Mouse (Mus musculus) large intestine, adult 2 months (tissue): ENCODE results near the gene Olfr1489. TPM values are rescaled to one million over a fixed set of nuclear protein-coding genes. Genes with fewer than 3 reads are reported as not detected.
"Not testable (repeated sequence)": the region's sequence is repeated elsewhere in the genome, so short reads cannot be mapped to it uniquely, and the experiment has no call there.

Experiments
- DNase-seq: peaks from one replicate; pipeline ENCODE4 v3.0.0-alpha.2; 2012; ENCODE audit warnings: low read depth, low spot score
- WGBS: fragments of 180-500 bp; shearing (Covaris S2); methylation state at CpG from one replicate; pipeline ENCODE4 v1.1.7; 2018; 5-methylcytosine and 5-hydroxymethylcytosine counted together
- polyA plus RNA-seq: library from polyadenylated mRNA; depleted of rRNA; stranded (reverse); fragments of >200 nt; gene quantifications from 2 replicates; pipeline ENCODE4 v1.2.3, GENCODE M21; 2012; rRNA removed

Gene Olfr1489
- not detected in 2 replicates for polyA plus RNA-seq

GRCm38 (mm10) chr19:13631321-13631720, at the start of gene Olfr1489:
TSS of gene Olfr1489 (plus strand) at chr19:13631621.
- DNase-seq: no peak
- WGBS: 79% methylated on average over 1 of the region's 1 CpGs

GRCm38 (mm10) chr19:13583211-13583610, 48.2 kb upstream of the Olfr1489 start, which contains the start of gene Olfr1484:
TSS of gene Olfr1484 (plus strand) at chr19:13583511.
- WGBS: 87% methylated on average over 1 of the region's 1 CpGs
- no peak for DNase-seq

- DNase-seq: not testable (repeated sequence)
- 90% methylated on average over 2 of the region's 2 CpGs for WGBS
Observed at GRCm38 (mm10) chr19:13617075-13617474, 14.3 kb upstream of the Olfr1489 start, which contains the start of gene Olfr1487. TSS of gene Olfr1487 (plus strand) at chr19:13617375.

- 61% methylated on average over 1 of the region's 1 CpGs for WGBS
- no peak for DNase-seq
Observed at GRCm38 (mm10) chr19:13650791-13651190, 19.4 kb downstream of the Olfr1489 start, which contains the start of gene Olfr1490. TSS of gene Olfr1490 (plus strand) at chr19:13651091.

Other genes starting within 250 kb of the Olfr1489 start
- gene Olfr1469, start 223.8 kb upstream of the Olfr1489 start, polyA plus RNA-seq: not detected in 2 replicates
- not detected in 2 replicates for gene Olfr1471, start 188.2 kb upstream of the Olfr1489 start, polyA plus RNA-seq
- gene Olfr1472, start 175.5 kb upstream of the Olfr1489 start, polyA plus RNA-seq: not detected in 2 replicates
- not detected in 2 replicates for gene Olfr1474, start 162.1 kb upstream of the Olfr1489 start, polyA plus RNA-seq
- not detected in 2 replicates for gene Olfr1475, start 151.4 kb upstream of the Olfr1489 start, polyA plus RNA-seq
- gene Olfr1477, start 131.1 kb upstream of the Olfr1489 start, polyA plus RNA-seq: not detected in 2 replicates
- gene Olfr1480, start 103.7 kb upstream of the Olfr1489 start, polyA plus RNA-seq: not detected in 2 replicates
- not detected in 2 replicates for gene Olfr1484, start 48.1 kb upstream of the Olfr1489 start, polyA plus RNA-seq
- not detected in 2 replicates for gene Olfr1487, start 14.2 kb upstream of the Olfr1489 start, polyA plus RNA-seq
- gene Olfr1490, start 19.5 kb downstream of the Olfr1489 start, polyA plus RNA-seq: not detected in 2 replicates
- gene Olfr1491, start 65.6 kb downstream of the Olfr1489 start, polyA plus RNA-seq: not detected in 2 replicates
- gene Olfr1493-ps1, start 91.7 kb downstream of the Olfr1489 start, polyA plus RNA-seq: not detected in 2 replicates
- not detected in 2 replicates for gene Olfr1494, start 108.1 kb downstream of the Olfr1489 start, polyA plus RNA-seq
- gene Olfr1495, start 133.0 kb downstream of the Olfr1489 start, polyA plus RNA-seq: not detected in 2 replicates
- not detected in 2 replicates for gene Olfr1496, start 146.3 kb downstream of the Olfr1489 start, polyA plus RNA-seq
- gene Olfr1497, start 166.6 kb downstream of the Olfr1489 start, polyA plus RNA-seq: not detected in 2 replicates
- not detected in 2 replicates for gene Olfr1499, start 187.8 kb downstream of the Olfr1489 start, polyA plus RNA-seq
- not detected in 2 replicates for gene Olfr1500, start 198.9 kb downstream of the Olfr1489 start, polyA plus RNA-seq
- not detected in 2 replicates for gene Olfr1501, start 219.1 kb downstream of the Olfr1489 start, polyA plus RNA-seq
- gene Olfr1502, start 230.2 kb downstream of the Olfr1489 start, polyA plus RNA-seq: not detected in 2 replicates